ENCODE assay signal across 25 mouse cellular contexts in the genomic region with DNA sequence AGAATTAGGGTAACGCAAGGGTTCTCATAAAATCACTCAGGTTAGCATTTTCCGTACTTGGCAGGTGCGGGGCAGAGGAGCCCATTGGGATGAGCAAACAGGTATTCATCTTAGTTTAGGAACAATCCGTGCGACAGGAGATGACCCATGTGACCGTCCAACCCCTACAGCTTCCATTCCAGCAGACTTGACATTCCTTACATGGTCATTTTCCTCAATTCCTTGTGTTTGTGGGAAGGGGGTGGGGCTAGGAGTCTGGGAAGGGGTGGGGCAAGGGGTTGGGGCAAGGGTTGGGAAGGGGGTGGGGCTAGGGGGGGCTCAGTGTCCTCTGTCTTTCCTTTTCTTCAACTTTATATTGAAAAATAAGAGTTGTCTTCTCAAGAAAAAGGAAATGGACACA. TPM values are rescaled to one million over a fixed set of nuclear protein-coding genes. Genes with fewer than 3 reads are reported as not detected.
DNase-seq lines count a peak whose midpoint lies in the region; ATAC-seq and TF ChIP-seq lines count a peak whose summit lies in the region.
"Had no signal": no experiment of that assay in that cellular context is flagged by ENCODE, and none has a peak within 500 bp of the region (broad histone marks: within the 10 kb centered on the region; RNA-seq: fewer than 3 reads in every experiment).

No protein-coding gene starts in this region.

- no peak overlapping the region for H3K4me3 ChIP-seq in heart, embryonic 12.5 days
- no peak overlapping the region for H3K4me3 ChIP-seq in heart, adult 2 months
- H3K4me3 ChIP-seq in hindbrain, embryonic 11.5 days (ENCODE audit: low read depth, low read length): no peak overlapping the region
- H3K4me3 ChIP-seq in hindbrain, embryonic 12.5 days: no peak overlapping the region
- H3K4me3 ChIP-seq: hindbrain, embryonic 13.5 days; kidney, embryonic 15.5 days; layer of hippocampus, adult 2 months; left cerebral cortex, adult 2 months; limb, embryonic 13.5 days; lung, embryonic 15.5 days; midbrain, embryonic 12.5 days; neural tube, embryonic 15.5 days had no signal

- 86% methylated on average over 6 of the region's 6 CpGs for WGBS in heart, embryonic 12.5 days
- WGBS in heart, adult 2 months: 87% methylated on average over 6 of the region's 6 CpGs
- 66% methylated on average over 6 of the region's 6 CpGs for WGBS in hindbrain, embryonic 11.5 days
- 66% methylated on average over 6 of the region's 6 CpGs for WGBS in hindbrain, embryonic 12.5 days

- peak overlapping the region; percentile 65 for H3K27ac ChIP-seq in heart, embryonic 12.5 days (ENCODE audit: poor library complexity, severe bottlenecking)
- no peak overlapping the region for H3K27ac ChIP-seq in heart, adult 2 months
- peak overlapping the region; percentile 47; the same call in 1 of the 2 replicates for H3K27ac ChIP-seq in hindbrain, embryonic 11.5 days (ENCODE audit: low read depth, low read length)
- no peak overlapping the region for H3K27ac ChIP-seq in hindbrain, embryonic 12.5 days
- H3K27ac ChIP-seq: kidney, embryonic 15.5 days; layer of hippocampus, adult 2 months; left cerebral cortex, adult 2 months; limb, embryonic 13.5 days; lung, embryonic 15.5 days; neural tube, embryonic 15.5 days had no signal

- H3K79me2 ChIP-seq in heart, adult 2 months (replicated peaks; ENCODE audit: control insufficient read depth, insufficient read depth, low read length): no peaks in the 10 kb centered on the region

- intact Hi-C loops in heart, adult 2 months (cut with DNase I): no loop called here

- TF ChIP-seq POLR2A in heart, adult 2 months (IDR thresholded peaks at IDR 0.05; ENCODE audit: insufficient read depth, low read depth, low read length): no peak

- no peak for ATAC-seq in heart, embryonic 12.5 days (ENCODE audit: insufficient number of reproducible peaks, low FRiP score)
- no peak for ATAC-seq in hindbrain, embryonic 11.5 days (ENCODE audit: low FRiP score)
- no peak for ATAC-seq in hindbrain, embryonic 12.5 days (ENCODE audit: low FRiP score)
- ATAC-seq: intestine, postnatal 0 days had no signal

- no peak for TF ChIP-seq EP300 in heart, adult 2 months (IDR thresholded peaks at IDR 0.05; ENCODE audit: insufficient read depth, low read depth, low read length)

- H3K9ac ChIP-seq in heart, embryonic 12.5 days: no peak overlapping the region
- no peak overlapping the region for H3K9ac ChIP-seq in heart, adult 2 months (ENCODE audit: low read depth, low read length)
- H3K9ac ChIP-seq in hindbrain, embryonic 11.5 days (ENCODE audit: low read depth, low read length): no peak overlapping the region
- no peak overlapping the region for H3K9ac ChIP-seq in hindbrain, embryonic 12.5 days
- H3K9ac ChIP-seq: forebrain, postnatal 0 days; hindbrain, embryonic 13.5 days; kidney, embryonic 15.5 days; limb, embryonic 13.5 days; lung, embryonic 15.5 days; midbrain, embryonic 12.5 days; neural tube, embryonic 15.5 days had no signal

- no peak for DNase-seq in heart, adult 2 months
- DNase-seq in hindbrain, embryonic 11.5 days (ENCODE audit: low spot score): no peak
- peak; percentile 51 for DNase-seq in ZHBTc4 (ENCODE audit: low read depth, low spot score)
- no peak for DNase-seq in layer of hippocampus, adult 11-12 months (ENCODE audit: low spot score)
- DNase-seq: adrenal gland, postnatal 10 days; B cell, adult 2 months; cerebellum, adult 8-10 months; cerebellum, postnatal 25 days; forebrain, postnatal 0 days; gastrocnemius, postnatal 14 days; right cerebral cortex, postnatal 14 days; thymus, postnatal 4 days had no signal

- H3K4me2 ChIP-seq in heart, embryonic 12.5 days: no peak overlapping the region
- no peak overlapping the region for H3K4me2 ChIP-seq in hindbrain, embryonic 11.5 days (replicated peaks; ENCODE audit: low read depth, low read length)
- no peak overlapping the region for H3K4me2 ChIP-seq in hindbrain, embryonic 12.5 days (replicated peaks)
- H3K4me2 ChIP-seq: heart, embryonic 11.5 days; hindbrain, embryonic 13.5 days; kidney, embryonic 15.5 days; limb, embryonic 13.5 days; liver, embryonic 11.5 days; lung, embryonic 15.5 days; neural tube, embryonic 15.5 days had no signal

- H3K4me1 ChIP-seq in heart, embryonic 12.5 days (replicated peaks): peaks cover 44% of the 10 kb centered on the region
- peaks cover 4% of the 10 kb centered on the region; the same call in 1 of the 2 replicates for H3K4me1 ChIP-seq in heart, adult 2 months (ENCODE audit: control insufficient read depth, insufficient read depth, low read length)
- peaks cover 5% of the 10 kb centered on the region for H3K4me1 ChIP-seq in hindbrain, embryonic 11.5 days (replicated peaks; ENCODE audit: control insufficient read depth, insufficient read depth, low read length)
- H3K4me1 ChIP-seq in hindbrain, embryonic 12.5 days: peaks cover 36% of the 10 kb centered on the region

- H3K36me3 ChIP-seq in heart, embryonic 12.5 days: no peaks in the 10 kb centered on the region
- no peaks in the 10 kb centered on the region for H3K36me3 ChIP-seq in heart, adult 2 months (ENCODE audit: control insufficient read depth, insufficient read depth, low read length)
- H3K36me3 ChIP-seq in hindbrain, embryonic 11.5 days (ENCODE audit: control insufficient read depth, insufficient read depth, low read length): no peaks in the 10 kb centered on the region
- no peaks in the 10 kb centered on the region for H3K36me3 ChIP-seq in hindbrain, embryonic 12.5 days
- H3K36me3 ChIP-seq: hindbrain, embryonic 13.5 days; kidney, embryonic 15.5 days; limb, embryonic 13.5 days; lung, embryonic 15.5 days; midbrain, embryonic 12.5 days; neural tube, embryonic 15.5 days had no signal

- H3K9me3 ChIP-seq in heart, embryonic 12.5 days (replicated peaks): no peaks in the 10 kb centered on the region
- H3K9me3 ChIP-seq in hindbrain, embryonic 11.5 days (ENCODE audit: control insufficient read depth, low read length): no peaks in the 10 kb centered on the region
- no peaks in the 10 kb centered on the region for H3K9me3 ChIP-seq in hindbrain, embryonic 12.5 days (replicated peaks)
- H3K9me3 ChIP-seq: hindbrain, embryonic 13.5 days; kidney, embryonic 15.5 days; limb, embryonic 13.5 days; lung, embryonic 15.5 days; midbrain, embryonic 12.5 days; neural tube, embryonic 15.5 days had no signal

- no peak for TF ChIP-seq CTCF in heart, adult 2 months (IDR thresholded peaks at IDR 0.05)

- H3K27me3 ChIP-seq in heart, embryonic 12.5 days (replicated peaks): no peaks in the 10 kb centered on the region
- no peaks in the 10 kb centered on the region for H3K27me3 ChIP-seq in heart, adult 2 months (ENCODE audit: control insufficient read depth, insufficient read depth, low read length)
- no peaks in the 10 kb centered on the region for H3K27me3 ChIP-seq in hindbrain, embryonic 11.5 days (ENCODE audit: control insufficient read depth, insufficient read depth, low read length)
- H3K27me3 ChIP-seq in hindbrain, embryonic 12.5 days: no peaks in the 10 kb centered on the region; the same call in 1 of the 2 replicates
- H3K27me3 ChIP-seq: hindbrain, embryonic 13.5 days; kidney, embryonic 15.5 days; limb, embryonic 13.5 days; lung, embryonic 15.5 days; neural tube, embryonic 15.5 days had no signal

RNA-seq across cellular contexts. Expression of gene Nuak1, which starts 6.3 kb away (rescaled TPM):
- polyA plus RNA-seq in heart, embryonic 12.5 days (2016; fragmentation: Nextera tagmentation; extraction: Ambion mirVana): 3.2 and 3.7 TPM in 2 replicates
- 10 to 100 TPM; 27.0 to 29.0 TPM for total RNA-seq in heart, adult 2 months (2021)
- polyA plus RNA-seq in heart, adult 2 months (2012; rRNA removed): 15.3 and 32.0 TPM in 2 replicates
- 5.1 and 5.7 TPM in 2 replicates for polyA plus RNA-seq in hindbrain, embryonic 11.5 days (2014; fragmentation: Nextera tagmentation; extraction: Ambion mirVana)
- polyA plus RNA-seq in hindbrain, embryonic 12.5 days (2016; fragmentation: Nextera tagmentation; extraction: Ambion mirVana): 4.6 and 4.9 TPM in 2 replicates

Comparison
In these comparisons a context has a peak if more than half of its experiments do, and no peak if none do; other contexts are left out.
1. H3K27ac ChIP-seq: peak in heart, embryonic 12.5 days (single experiment) and hindbrain, embryonic 11.5 days (single experiment); none in heart, adult 2 months (single experiment) and hindbrain, embryonic 12.5 days (single experiment).